Mouse (Mus musculus) heart, embryonic 11.5 days (tissue): ENCODE results near the gene Fcgrt. TPM values are rescaled to one million over a fixed set of nuclear protein-coding genes. Genes with fewer than 3 reads are reported as not detected.

Experiments
- ATAC-seq: fragments of 200-750 bp; cut with Nextera tagmentation; replicated peaks from 2 replicates; pipeline ENCODE4 v1.8.0; 2017; ENCODE audit warnings: moderate library complexity; ENCODE audit not compliant: insufficient number of reproducible peaks, low FRiP score, low TSS enrichment
- H3K27ac ChIP-seq: fragments of 300-500 bp; sonication (generic); 2 replicates; pipeline ENCODE4 v1.5.1; 2014; ENCODE audit warnings: mild to moderate bottlenecking, low read depth, low read length
- H3K27me3 ChIP-seq: fragments of 300-500 bp; sonication (generic); 2 replicates; pipeline ENCODE4 v1.6.1; 2014; ENCODE audit warnings: mild to moderate bottlenecking, low read length, mixed read lengths; ENCODE audit not compliant: control insufficient read depth, insufficient read depth
- H3K36me3 ChIP-seq: fragments of 300-500 bp; sonication (generic); 2 replicates; pipeline ENCODE4 v1.6.1; 2014; ENCODE audit warnings: mild to moderate bottlenecking, low read length, moderate library complexity, mixed read lengths; ENCODE audit not compliant: control insufficient read depth, insufficient read depth
- H3K4me1 ChIP-seq: fragments of 300-500 bp; sonication (generic); 2 replicates; pipeline ENCODE4 v1.6.1; 2014; ENCODE audit warnings: low read length; ENCODE audit not compliant: control insufficient read depth, insufficient read depth
- H3K4me2 ChIP-seq: fragments of 300-500 bp; sonication (generic); 2 replicates; pipeline ENCODE4 v1.6.1; 2014; ENCODE audit warnings: mild to moderate bottlenecking, moderate library complexity
- H3K4me3 ChIP-seq: fragments of 300-500 bp; sonication (generic); 2 replicates; pipeline ENCODE4 v1.5.1; 2014; ENCODE audit warnings: low read depth, low read length
- H3K9ac ChIP-seq: fragments of 300-500 bp; sonication (generic); 2 replicates; pipeline ENCODE4 v1.6.1; 2014; ENCODE audit warnings: mild to moderate bottlenecking, low read depth, low read length, moderate library complexity
- H3K9me3 ChIP-seq: fragments of 300-500 bp; sonication (generic); replicated peaks from 2 replicates; pipeline ENCODE4 v1.6.1; 2016; ENCODE audit warnings: low read length; ENCODE audit not compliant: control insufficient read depth
- WGBS: fragments of 180-500 bp; shearing (Covaris S2); extraction: QIAGEN DNeasy Blood & Tissue Kit; methylation state at CpG from one replicate; pipeline ENCODE4 v1.1.7; 2014; ENCODE audit not compliant: insufficient replicate concordance; 5-methylcytosine and 5-hydroxymethylcytosine counted together
- polyA plus RNA-seq: library from polyadenylated mRNA; unstranded; fragments of >200 nt; fragmentation: Nextera tagmentation; extraction: Ambion mirVana; gene quantifications from 2 replicates; pipeline ENCODE4 v1.2.1, GENCODE M21; 2014

Fcgrt gene
- polyA plus RNA-seq, 1 experiment from 2014 or later: 15.1 TPM

DNA sequence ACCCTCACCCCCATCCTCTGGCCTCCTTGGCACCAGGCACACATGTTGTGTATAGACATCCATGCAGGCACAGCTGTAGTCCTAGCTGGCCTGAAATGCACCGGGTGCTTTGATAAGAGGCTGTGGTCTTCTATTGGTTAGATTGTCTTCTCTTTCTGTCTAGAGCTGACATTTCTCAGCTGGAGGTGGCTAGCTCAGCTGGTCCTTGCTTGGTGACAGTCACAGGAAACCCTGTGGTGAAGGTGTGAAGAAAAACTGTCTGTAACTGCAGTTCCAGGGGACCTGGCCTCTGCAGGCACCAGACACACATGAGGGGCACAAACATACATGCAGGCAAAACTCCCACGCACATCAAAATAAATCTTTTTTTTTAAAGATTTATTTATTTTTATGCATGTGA lies 34.0 kb downstream of the Fcgrt start:
- Histone ChIP-seq H3K4me1 (no peaks in the 10 kb centered on the region), H3K27ac (no peak overlapping the region), H3K27me3 (no peaks in the 10 kb centered on the region), H3K9me3 (no peaks in the 10 kb centered on the region), H3K36me3 (no peaks in the 10 kb centered on the region), H3K9ac (no peak overlapping the region), H3K4me2 (no peak overlapping the region), H3K4me3 (no peak overlapping the region)
- 79% methylated on average over 2 of the region's 2 CpGs for WGBS
- no peak for ATAC-seq

GRCm38 (mm10) chr7:45068000-45068318 lies 35.7 kb downstream of the Fcgrt start:
- H3K9ac ChIP-seq: no peak overlapping the region
- no peaks in the 10 kb centered on the region for H3K9me3 ChIP-seq
- no peaks in the 10 kb centered on the region for H3K36me3 ChIP-seq
- no peaks in the 10 kb centered on the region for H3K27me3 ChIP-seq
- no peak overlapping the region for H3K4me3 ChIP-seq
- ATAC-seq: no peak
- WGBS: 30% methylated on average over 5 of the region's 5 CpGs
- H3K4me1 ChIP-seq: 0 out of 2 replicates have a peak, but pooled peaks cover 4% of the 10 kb centered on the region
- H3K4me2 ChIP-seq: no peak overlapping the region
- no peak overlapping the region for H3K27ac ChIP-seq

GRCm38 (mm10) chr7:45067190-45067999 lies 36.3 kb downstream of the Fcgrt start:
- Histone ChIP-seq H3K27me3 (no peaks in the 10 kb centered on the region), H3K27ac (no peak overlapping the region)
- ATAC-seq: no peak

DNA sequence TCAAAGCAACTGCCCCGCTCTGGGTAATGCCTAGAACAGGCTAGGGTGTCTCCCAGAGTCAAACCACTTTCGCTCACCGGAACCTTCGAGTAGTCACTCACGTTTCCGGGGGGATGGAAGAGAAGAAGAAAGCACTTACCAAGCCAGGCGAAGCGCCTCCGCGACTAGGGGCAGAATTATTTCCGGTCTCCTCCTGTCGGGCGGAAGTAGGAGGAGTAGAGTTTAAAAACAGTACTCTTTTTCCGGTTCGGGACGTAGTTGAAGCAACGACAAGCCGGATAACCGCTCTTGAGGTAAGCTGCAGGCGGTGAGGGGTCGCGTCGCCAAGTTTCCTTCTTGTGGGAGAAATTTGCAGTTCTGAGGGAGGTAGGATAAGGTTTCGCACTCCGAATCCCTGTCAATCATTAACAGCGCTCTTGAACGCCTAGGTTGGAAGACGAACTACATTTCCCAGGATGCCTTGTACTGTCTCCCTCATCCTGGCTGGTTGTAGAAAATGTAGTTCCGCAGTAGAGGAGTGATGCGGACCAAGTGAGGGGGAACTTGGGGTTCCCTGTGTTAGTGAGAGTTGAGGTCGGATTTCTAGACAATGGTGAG lies 41.3 kb downstream of the Fcgrt start, which contains the start of the genes Nosip and Prrg2:
Gene Nosip (plus strand): TSS at position 191 of the 597 bp plus-strand sequence.
Gene Prrg2 (minus strand): TSS at position 439 of the 597 bp plus-strand sequence.
- under 1% methylated on average over 31 of the region's 31 CpGs for WGBS
- Histone ChIP-seq H3K4me1 (peaks cover 12% of the 10 kb centered on the region), H3K9ac (peak within 1 kb of the TSS; percentile 81), H3K4me3 (peak within 1 kb of the TSS; percentile 62), H3K27me3 (no peaks in the 10 kb centered on the region), H3K4me2 (peak within 1 kb of the TSS; percentile 66), H3K9me3 (no peaks in the 10 kb centered on the region), H3K27ac (peak within 1 kb of the TSS; percentile 63), H3K36me3 (no peaks in the 10 kb centered on the region)
- peak; percentile 85 for ATAC-seq

More at GRCm38 (mm10) chr7:45067190-45067999, 36.3 kb downstream of the Fcgrt start:
- 0 out of 2 replicates have a peak, but pooled peaks cover 4% of the 10 kb centered on the region for H3K4me1 ChIP-seq
- no peak overlapping the region for H3K4me3 ChIP-seq
- H3K4me2 ChIP-seq: no peak overlapping the region
- H3K9ac ChIP-seq: no peak overlapping the region
- 66% methylated on average over 4 of the region's 4 CpGs for WGBS
- no peaks in the 10 kb centered on the region for H3K9me3 ChIP-seq
- no peaks in the 10 kb centered on the region for H3K36me3 ChIP-seq

DNA sequence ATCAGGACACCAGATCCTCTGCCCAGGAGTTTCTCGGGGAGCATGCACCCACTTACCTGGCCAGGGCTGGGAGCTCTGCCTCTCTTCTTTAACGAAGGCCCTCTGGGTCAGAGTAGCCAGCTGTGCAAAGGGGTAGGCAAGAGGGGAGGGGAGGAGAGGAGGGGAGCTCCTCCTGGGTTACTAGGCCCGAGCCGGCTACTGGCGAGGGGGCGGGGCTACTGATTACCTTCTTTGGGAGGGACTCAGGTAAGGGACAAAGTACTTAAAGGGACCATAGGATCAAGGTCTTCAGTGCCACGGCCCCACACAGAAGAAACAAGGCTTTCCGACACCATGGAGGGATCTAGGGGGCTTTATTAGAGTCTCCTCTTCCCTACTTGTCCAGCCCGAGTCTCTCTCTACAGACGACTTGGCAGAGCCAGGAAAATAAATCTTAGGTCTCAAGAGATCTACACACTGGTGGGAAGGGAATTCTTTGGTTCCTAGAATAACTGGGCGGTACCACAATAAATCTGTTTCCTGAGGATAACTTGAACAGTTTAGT lies 42.0 kb downstream of the Fcgrt start:
- WGBS: 14% methylated on average over 11 of the region's 11 CpGs
- H3K27me3 ChIP-seq: no peaks in the 10 kb centered on the region
- H3K4me1 ChIP-seq: peaks cover 12% of the 10 kb centered on the region
- H3K9ac ChIP-seq: peak overlapping the region; percentile 81
- peak overlapping the region; percentile 66 for H3K4me2 ChIP-seq
- peak overlapping the region; percentile 63; the same call in 1 of the 2 replicates for H3K27ac ChIP-seq
- H3K9me3 ChIP-seq: no peaks in the 10 kb centered on the region
- peak overlapping the region; percentile 62 for H3K4me3 ChIP-seq
- no peak for ATAC-seq
- no peaks in the 10 kb centered on the region for H3K36me3 ChIP-seq

- ATAC-seq: no peak
- no peak overlapping the region for H3K27ac ChIP-seq
- no peak overlapping the region for H3K9ac ChIP-seq
- H3K27me3 ChIP-seq: no peaks in the 10 kb centered on the region
- H3K4me1 ChIP-seq: peaks cover 12% of the 10 kb centered on the region
- H3K36me3 ChIP-seq: no peaks in the 10 kb centered on the region
- WGBS: 73% methylated on average over 6 of the region's 6 CpGs
- H3K4me3 ChIP-seq: no peak overlapping the region
- H3K4me2 ChIP-seq: no peak overlapping the region; the same call in 1 of the 2 replicates
- no peaks in the 10 kb centered on the region for H3K9me3 ChIP-seq
These were observed 43.0 kb downstream of the Fcgrt start for GRCm38 (mm10) chr7:45060632-45061122.

DNA sequence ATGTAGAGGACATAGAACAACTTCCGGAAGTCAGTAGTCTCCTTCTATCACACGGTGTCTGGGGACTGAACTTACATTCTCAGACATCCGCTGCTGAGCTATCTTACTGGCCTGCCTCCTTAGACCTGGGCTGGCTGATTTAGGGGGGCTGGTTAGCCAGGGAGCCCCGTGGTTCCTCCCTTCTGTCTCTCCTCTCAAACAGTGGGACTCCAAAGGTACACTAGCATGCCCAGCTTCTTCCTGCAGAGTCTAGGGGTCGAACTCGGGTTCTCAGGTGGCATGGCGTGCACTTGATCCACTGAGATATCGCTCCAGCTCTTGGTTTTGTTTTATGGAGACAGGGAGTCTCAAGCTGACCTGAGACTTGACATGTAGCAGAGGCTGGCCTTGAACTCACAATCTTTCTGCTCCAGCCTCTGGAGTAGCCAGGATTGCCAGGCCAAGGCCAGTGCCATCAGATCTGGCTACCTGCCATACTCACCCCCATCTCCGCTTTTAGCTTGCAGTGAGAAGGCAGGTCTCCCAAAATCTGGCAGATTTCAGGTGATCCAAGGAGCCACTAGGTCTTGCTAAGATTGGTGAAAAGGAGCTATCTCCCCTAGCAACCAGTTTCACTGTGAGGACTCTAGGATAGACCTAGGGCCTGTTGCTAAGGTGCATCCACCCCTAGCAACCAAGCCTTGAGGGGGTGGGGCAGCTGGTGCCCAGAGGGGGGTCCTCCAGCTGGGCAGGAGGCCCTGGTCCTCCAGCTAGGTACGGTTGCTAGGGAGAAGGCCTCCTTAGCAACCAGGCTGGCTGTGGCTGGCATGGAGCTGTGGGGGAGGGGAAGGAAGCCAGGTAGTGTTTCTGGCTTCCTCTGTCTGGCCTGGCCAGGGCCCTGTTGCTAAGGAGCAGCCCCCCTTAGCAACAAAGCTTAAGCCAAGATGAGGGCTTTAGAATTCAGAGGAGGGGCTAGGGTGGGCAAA lies 44.8 kb downstream of the Fcgrt start:
- no peak overlapping the region for H3K9ac ChIP-seq
- H3K4me2 ChIP-seq: no peak overlapping the region
- WGBS: 74% methylated on average over 10 of the region's 10 CpGs
- H3K9me3 ChIP-seq: no peaks in the 10 kb centered on the region
- no peak overlapping the region for H3K4me3 ChIP-seq
- H3K27ac ChIP-seq: no peak overlapping the region
- H3K27me3 ChIP-seq: no peaks in the 10 kb centered on the region
- no peaks in the 10 kb centered on the region for H3K36me3 ChIP-seq
- H3K4me1 ChIP-seq: peaks cover 12% of the 10 kb centered on the region
- no peak for ATAC-seq

GRCm38 (mm10) chr7:45056972-45057348 lies 46.7 kb downstream of the Fcgrt start:
- Histone ChIP-seq H3K9me3 (no peaks in the 10 kb centered on the region), H3K27ac (no peak overlapping the region), H3K4me1 (peaks cover 9% of the 10 kb centered on the region), H3K4me2 (no peak overlapping the region), H3K4me3 (no peak overlapping the region), H3K36me3 (no peaks in the 10 kb centered on the region), H3K27me3 (no peaks in the 10 kb centered on the region), H3K9ac (no peak overlapping the region; the same call in 1 of the 2 replicates)
- ATAC-seq: no peak
